Mouse (Mus musculus): ENCODE data around the gene Stox2. TPM values are rescaled to one million over a fixed set of nuclear protein-coding genes. Genes with fewer than 3 reads are reported as not detected.

Gene Stox2
- polyA plus RNA-seq, 1 experiment from 2014 or later = 43.5 TPM

DNA sequence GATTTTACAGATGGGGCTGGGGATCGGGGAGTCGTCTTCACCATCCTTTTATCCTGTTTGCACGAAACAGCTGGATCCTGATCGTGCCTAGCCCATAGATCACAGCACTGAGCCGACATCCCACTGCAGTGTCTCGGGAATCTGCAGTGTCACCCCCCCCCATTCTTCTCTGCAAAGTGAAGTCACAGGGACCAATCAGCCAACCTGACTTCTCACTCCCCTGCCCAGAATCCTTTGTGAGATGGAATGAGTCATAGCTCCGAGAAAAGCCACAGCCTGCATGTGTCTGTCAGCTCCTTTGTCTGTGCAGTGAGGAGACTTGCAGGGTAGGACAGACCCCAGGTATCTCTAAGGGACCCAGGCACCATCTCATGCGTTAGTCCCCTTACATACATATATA lies 228.1 kb downstream of the Stox2 start:
- ATAC-seq (ENCODE audit: low FRiP score, low read depth) = peak; percentile 86
- no peaks in the 10 kb centered on the region for H3K27me3 ChIP-seq
- peak overlapping the region; percentile 66 for H3K27ac ChIP-seq (replicated peaks)
- H3K36me3 ChIP-seq = no peaks in the 10 kb centered on the region
- peak overlapping the region; percentile 38 for H3K4me2 ChIP-seq
- H3K4me3 ChIP-seq = no peak overlapping the region
- peaks cover 55% of the 10 kb centered on the region for H3K4me1 ChIP-seq (replicated peaks)
- H3K9me3 ChIP-seq = no peaks in the 10 kb centered on the region
- 14% methylated on average over 8 of the region's 8 CpGs for WGBS
- H3K9ac ChIP-seq = 0 out of 2 replicates have a peak overlapping the region, but pooled peaks have one; percentile 17

DNA sequence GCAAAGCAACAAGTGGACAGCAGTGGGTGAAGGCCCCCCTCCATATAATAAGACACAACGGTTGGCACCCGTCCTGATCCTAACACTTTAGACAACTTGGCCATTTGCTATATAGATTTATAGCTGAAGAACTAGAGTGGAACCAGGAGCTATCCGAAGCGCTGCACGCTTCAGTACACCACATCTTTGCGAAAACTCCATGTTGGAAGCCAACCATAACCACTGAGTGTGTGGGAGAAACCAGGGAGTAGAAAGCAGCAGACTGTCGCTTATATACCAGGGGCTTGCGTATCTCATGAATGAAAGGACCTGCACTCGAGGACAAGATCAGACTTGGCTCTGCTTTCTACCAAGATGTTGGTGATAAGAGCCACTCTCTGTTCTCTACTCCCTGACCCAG lies 234.0 kb downstream of the Stox2 start:
- H3K4me3 ChIP-seq = no peak overlapping the region
- H3K9ac ChIP-seq = no peak overlapping the region
- no peak overlapping the region for H3K27ac ChIP-seq (replicated peaks)
- H3K27me3 ChIP-seq = no peaks in the 10 kb centered on the region
- no peak overlapping the region for H3K4me2 ChIP-seq
- WGBS = 89% methylated on average over 9 of the region's 9 CpGs
- H3K4me1 ChIP-seq (replicated peaks) = peaks cover 27% of the 10 kb centered on the region
- no peaks in the 10 kb centered on the region for H3K9me3 ChIP-seq
- no peaks in the 10 kb centered on the region for H3K36me3 ChIP-seq
- no peak for ATAC-seq (ENCODE audit: low FRiP score, low read depth)

DNA sequence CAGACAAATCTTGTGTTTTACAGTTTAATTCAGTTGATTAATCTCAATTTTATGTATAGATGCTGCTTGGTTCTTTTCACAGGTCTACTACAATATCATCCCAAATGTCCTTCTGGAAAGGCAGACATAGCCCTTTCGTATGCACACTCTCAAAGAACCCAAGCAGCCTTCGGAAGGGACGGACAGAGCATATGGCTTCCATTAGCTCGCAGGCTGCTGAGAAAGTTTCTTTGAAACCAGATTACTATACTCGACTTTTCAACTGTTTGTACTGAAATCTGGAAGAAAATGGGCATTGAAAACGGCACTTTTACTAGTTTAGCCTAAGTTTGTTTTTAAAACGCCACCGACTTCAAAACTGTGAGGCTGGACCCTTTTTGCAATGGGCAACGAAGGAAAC lies 234.9 kb downstream of the Stox2 start:
- no peaks in the 10 kb centered on the region for H3K36me3 ChIP-seq
- no peak overlapping the region for H3K27ac ChIP-seq (replicated peaks)
- H3K4me1 ChIP-seq (replicated peaks) = peaks cover 32% of the 10 kb centered on the region
- 82% methylated on average over 9 of the region's 9 CpGs for WGBS
- no peaks in the 10 kb centered on the region for H3K27me3 ChIP-seq
- no peak overlapping the region for H3K4me2 ChIP-seq
- ATAC-seq (ENCODE audit: low FRiP score, low read depth) = no peak
- H3K9ac ChIP-seq = no peak overlapping the region
- no peaks in the 10 kb centered on the region for H3K9me3 ChIP-seq
- no peak overlapping the region for H3K4me3 ChIP-seq

DNA sequence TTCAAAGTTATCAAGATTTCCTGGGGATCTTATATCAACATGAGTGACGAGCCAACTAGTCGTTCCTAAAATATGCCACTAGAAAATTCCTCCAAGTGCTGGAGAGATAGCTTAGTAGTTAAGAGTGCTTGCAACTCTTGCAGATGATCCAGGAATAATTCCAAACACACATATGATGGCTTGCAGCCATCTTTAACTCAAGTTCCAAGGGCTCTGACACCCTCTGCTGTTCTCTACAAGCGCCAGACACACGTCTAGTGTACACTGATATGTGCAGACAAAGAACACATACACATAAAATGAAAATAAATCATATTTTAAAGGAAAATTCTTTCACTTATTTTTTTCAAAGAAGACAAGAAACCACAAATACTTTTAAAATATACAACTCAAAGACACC lies 237.9 kb downstream of the Stox2 start:
- no peak for ATAC-seq (ENCODE audit: low FRiP score, low read depth)
- H3K4me3 ChIP-seq = no peak overlapping the region
- WGBS = 87% methylated on average over 4 of the region's 4 CpGs
- no peaks in the 10 kb centered on the region for H3K9me3 ChIP-seq
- no peaks in the 10 kb centered on the region for H3K36me3 ChIP-seq
- no peaks in the 10 kb centered on the region for H3K27me3 ChIP-seq
- H3K4me2 ChIP-seq = no peak overlapping the region
- peaks cover 33% of the 10 kb centered on the region for H3K4me1 ChIP-seq (replicated peaks)
- H3K27ac ChIP-seq (replicated peaks) = no peak overlapping the region
- no peak overlapping the region for H3K9ac ChIP-seq

DNA sequence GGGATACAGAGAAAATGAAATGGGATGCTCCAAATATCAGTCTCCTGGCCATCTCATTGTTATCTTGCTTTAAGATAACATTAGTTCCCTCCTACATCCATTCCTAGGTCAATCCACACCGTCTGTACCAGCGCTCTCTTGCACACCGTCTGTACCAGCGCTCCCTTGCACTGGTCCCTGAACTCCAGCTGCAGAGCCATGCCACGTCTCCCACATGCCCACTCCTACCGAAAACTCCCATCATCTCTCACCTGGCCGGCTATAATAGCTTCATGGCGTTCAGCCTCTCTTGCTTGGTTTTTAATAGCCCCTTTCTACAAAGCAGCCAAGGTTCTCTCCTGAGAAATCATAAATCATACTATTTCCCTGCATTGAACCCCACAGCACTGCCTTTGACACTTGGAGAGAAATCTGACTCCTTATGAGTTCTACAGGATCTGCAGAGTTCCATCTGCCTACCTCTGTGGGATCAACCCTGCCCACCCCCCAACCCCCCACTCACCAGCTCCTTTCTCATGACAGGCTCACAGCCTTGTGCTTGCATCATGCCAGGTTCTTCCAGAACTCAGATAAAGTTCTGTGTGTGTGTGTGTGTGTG lies 239.4 kb downstream of the Stox2 start:
- peaks cover 33% of the 10 kb centered on the region for H3K4me1 ChIP-seq (replicated peaks)
- no peak for ATAC-seq (ENCODE audit: low FRiP score, low read depth)
- no peaks in the 10 kb centered on the region for H3K9me3 ChIP-seq
- H3K4me3 ChIP-seq = no peak overlapping the region
- WGBS = 71% methylated on average over 8 of the region's 8 CpGs
- no peaks in the 10 kb centered on the region for H3K27me3 ChIP-seq
- H3K36me3 ChIP-seq = no peaks in the 10 kb centered on the region
- H3K4me2 ChIP-seq = no peak overlapping the region
- 0 out of 2 replicates have a peak overlapping the region, but pooled peaks have one; percentile 42 for H3K27ac ChIP-seq (replicated peaks)
- H3K9ac ChIP-seq = no peak overlapping the region

DNA sequence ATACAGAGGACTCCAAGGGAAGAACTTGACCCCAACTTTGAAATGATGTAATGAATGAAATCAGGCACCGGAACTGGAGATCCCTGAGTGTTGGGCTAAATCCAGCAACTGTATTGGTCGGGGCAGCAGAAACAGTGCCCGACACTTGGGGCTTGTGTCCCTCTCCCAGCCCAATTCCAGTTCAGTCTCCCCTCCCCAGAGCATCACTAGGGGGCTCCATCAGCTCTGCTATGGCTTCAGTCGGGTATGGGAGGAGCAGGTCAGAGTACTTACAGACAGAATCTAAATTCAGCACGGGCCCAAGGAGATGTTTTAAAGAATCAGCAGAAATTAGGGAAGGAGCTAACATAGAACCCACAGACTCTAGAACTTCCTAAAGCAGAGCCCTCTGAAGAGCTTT lies 240.7 kb downstream of the Stox2 start:
- Histone ChIP-seq H3K9me3 (no peaks in the 10 kb centered on the region), H3K36me3 (peaks cover 7% of the 10 kb centered on the region; the same call in 1 of the 2 replicates), H3K27me3 (no peaks in the 10 kb centered on the region), H3K27ac (replicated peaks) (no peak overlapping the region), H3K9ac (no peak overlapping the region), H3K4me1 (replicated peaks) (peaks cover 26% of the 10 kb centered on the region), H3K4me3 (no peak overlapping the region), H3K4me2 (no peak overlapping the region)
- 87% methylated on average over 5 of the region's 5 CpGs for WGBS
- no peak for ATAC-seq (ENCODE audit: low FRiP score, low read depth)

DNA sequence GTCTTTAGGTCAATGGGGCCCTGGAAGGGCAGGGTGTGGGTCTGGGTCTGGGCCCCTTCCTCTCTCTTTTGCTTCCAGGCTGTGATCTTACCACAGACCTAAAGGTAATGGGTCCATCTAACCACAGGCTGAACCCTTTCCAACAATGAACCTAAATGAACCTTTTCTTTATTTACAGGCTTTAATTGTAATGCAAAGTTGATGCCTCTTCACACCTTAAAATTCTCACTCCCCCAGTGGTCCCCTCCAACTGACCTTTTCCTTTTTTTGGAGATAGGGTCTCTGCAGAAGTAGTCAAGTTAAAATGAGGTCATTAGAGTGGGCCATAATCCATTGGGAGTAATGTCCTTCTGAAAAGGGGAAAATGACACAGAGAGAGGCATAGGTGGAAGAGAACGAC lies 249.8 kb downstream of the Stox2 start:
- Histone ChIP-seq H3K9ac (no peak overlapping the region), H3K27ac (replicated peaks) (no peak overlapping the region), H3K9me3 (no peaks in the 10 kb centered on the region), H3K27me3 (no peaks in the 10 kb centered on the region), H3K36me3 (peaks cover 43% of the 10 kb centered on the region), H3K4me1 (replicated peaks) (no peaks in the 10 kb centered on the region), H3K4me2 (no peak overlapping the region), H3K4me3 (no peak overlapping the region)
- WGBS = 92% methylated on average over 1 of the region's 1 CpGs
- ATAC-seq (ENCODE audit: low FRiP score, low read depth) = no peak

DNA sequence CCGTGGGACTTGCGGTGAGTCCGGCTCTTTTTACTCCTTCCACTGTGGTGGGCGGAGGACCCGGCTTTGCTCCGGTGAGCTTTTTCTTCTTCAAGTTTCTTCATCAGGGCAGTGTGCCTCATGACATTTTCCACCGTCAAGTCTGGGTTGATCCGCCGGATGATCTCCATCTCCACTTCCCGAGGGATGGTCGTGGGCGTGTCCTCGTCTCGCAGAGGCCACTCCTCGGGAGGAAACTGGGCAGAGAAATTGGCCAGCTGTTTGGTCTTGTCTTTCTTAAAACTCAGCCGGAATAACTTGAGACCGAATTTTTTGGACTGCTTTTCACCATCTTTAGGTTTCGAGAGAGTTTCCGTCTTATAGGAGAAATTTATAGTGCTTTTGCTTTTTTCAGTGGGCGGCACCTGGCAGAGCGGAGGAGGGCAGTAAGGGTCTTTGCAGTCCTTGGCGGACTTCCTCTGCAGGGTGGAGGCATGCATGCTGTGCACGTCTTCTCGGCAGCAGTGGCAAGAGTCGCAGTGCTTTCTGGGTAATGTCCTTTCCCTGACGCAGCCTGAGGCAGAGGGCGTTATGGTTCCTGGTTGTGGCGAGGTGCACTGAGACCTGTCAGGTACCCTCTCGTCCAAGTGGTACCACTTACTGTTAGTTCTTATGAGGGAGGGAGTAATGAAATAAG lies 252.7 kb downstream of the Stox2 start:
- Histone ChIP-seq H3K27me3 (no peaks in the 10 kb centered on the region), H3K27ac (replicated peaks) (no peak overlapping the region), H3K4me2 (no peak overlapping the region), H3K9me3 (no peaks in the 10 kb centered on the region), H3K4me3 (no peak overlapping the region), H3K4me1 (replicated peaks) (no peaks in the 10 kb centered on the region), H3K36me3 (peaks cover 47% of the 10 kb centered on the region), H3K9ac (no peak overlapping the region)
- 94% methylated on average over 29 of the region's 29 CpGs for WGBS
- ATAC-seq (ENCODE audit: low FRiP score, low read depth) = no peak

DNA sequence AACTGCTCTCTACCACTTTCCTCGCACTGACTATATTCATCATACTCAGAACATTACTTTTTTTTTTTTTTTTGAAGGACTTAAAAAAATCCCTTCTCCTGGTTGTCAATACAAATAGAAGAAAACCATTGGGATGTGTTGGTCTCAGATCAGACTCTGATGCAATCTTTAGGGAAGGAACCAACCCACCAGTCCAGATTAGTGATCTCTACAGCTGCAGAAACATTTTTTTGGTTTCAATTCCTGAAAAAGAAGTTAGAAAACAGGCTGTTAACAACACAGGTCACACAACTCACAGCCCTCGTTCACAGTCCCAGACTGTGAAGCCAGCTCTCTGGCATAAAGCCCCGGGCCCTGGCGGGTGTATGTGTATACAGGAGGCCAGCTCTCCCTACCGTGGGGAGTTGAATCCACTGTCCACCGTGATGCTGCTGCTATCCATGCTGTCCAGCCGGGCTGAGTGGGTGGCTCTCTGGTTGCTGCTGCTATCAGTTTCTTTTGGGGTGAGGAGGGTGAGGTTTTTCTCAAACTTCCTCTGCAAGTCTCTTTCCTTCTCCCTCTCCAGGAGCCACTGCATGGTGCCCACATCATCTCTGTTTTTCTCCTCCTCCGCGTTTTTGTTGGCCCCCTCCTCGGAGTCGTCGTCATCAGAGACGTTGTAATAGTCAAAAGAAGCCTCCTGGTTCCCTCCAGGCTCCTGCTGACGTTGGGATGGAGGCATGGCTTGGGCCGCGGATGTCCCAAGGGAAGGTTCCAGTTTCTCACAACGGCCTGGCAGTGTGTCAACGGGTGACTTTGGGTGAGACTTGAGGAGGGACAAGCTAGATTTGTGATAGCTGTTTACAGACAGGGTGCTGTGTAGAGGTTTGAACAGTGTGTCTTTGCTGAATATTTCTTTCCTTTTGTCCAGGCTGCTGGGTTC lies 254.5 kb downstream of the Stox2 start:
- ATAC-seq (ENCODE audit: low FRiP score, low read depth) = no peak
- Histone ChIP-seq H3K4me3 (no peak overlapping the region), H3K27me3 (no peaks in the 10 kb centered on the region), H3K9ac (no peak overlapping the region), H3K27ac (replicated peaks) (no peak overlapping the region), H3K4me2 (no peak overlapping the region), H3K4me1 (replicated peaks) (no peaks in the 10 kb centered on the region), H3K36me3 (peaks cover 49% of the 10 kb centered on the region), H3K9me3 (no peaks in the 10 kb centered on the region)
- 94% methylated on average over 18 of the region's 18 CpGs for WGBS

DNA sequence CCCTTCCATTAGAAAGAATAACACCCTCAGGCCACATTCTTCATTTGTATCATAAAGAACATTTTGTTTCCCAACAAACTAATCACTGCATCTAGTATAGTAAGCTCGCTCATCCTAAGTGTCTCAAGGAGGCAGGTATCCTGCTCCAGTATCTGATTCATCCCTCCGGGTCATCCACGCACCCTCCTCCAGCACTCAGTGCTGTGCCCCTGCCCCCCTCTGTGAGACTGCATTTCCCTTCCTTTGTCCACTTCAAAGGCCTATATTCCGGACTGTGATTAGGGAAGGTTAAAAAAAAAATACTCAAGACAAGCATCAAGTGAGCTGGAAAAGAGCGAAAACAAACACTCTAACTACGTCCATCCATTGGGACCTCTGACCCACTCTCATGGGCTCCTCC lies 260.8 kb downstream of the Stox2 start:
- 40% methylated on average over 6 of the region's 6 CpGs for WGBS
- Histone ChIP-seq H3K4me2 (no peak overlapping the region), H3K36me3 (peaks cover 26% of the 10 kb centered on the region), H3K9ac (no peak overlapping the region), H3K9me3 (no peaks in the 10 kb centered on the region), H3K27ac (replicated peaks) (no peak overlapping the region), H3K4me3 (no peak overlapping the region), H3K27me3 (no peaks in the 10 kb centered on the region), H3K4me1 (replicated peaks) (peaks cover 8% of the 10 kb centered on the region; the same call in 1 of the 2 replicates)
- ATAC-seq (ENCODE audit: low FRiP score, low read depth) = no peak

DNA sequence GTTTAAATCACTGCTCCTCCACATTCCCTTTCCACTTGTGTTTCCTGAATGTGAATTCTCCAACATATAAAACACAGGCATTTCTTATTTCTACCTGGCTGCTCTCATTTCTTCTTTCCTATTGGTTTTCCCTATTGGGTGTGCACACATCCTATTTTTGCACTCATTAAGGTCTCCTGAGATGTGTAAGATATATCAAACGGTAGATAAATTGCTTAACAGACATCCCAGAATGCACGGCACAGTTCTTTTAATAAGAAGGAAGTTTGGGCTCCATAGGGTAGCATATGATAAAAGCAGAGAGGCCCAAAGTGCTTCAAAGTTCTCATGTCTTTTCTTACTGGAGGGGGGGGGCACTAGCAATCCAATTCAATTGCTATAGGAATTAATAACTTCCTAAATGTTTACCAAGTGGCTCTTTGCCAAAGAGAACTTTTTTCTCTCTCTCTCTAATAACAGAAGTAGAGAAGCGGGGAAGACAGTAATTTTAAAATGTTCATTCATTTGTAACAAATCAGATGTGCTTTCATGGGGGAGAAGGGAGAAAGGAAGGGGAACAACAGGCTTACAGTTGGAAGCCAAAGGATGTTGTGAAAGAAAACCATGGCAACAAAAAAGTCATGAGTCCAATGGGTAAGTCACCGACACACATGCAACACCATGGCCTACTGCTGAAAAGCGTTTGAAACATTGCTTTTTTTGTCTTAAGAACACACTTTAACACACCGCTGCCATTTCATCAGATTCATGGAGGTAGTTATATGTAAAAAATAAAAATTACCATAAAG lies 263.2 kb downstream of the Stox2 start:
- WGBS = 69% methylated on average over 6 of the region's 6 CpGs
- Histone ChIP-seq H3K36me3 (peaks cover 20% of the 10 kb centered on the region), H3K4me2 (no peak overlapping the region), H3K9me3 (no peaks in the 10 kb centered on the region), H3K27me3 (no peaks in the 10 kb centered on the region), H3K9ac (no peak overlapping the region), H3K4me1 (replicated peaks) (peaks cover 12% of the 10 kb centered on the region; the same call in 1 of the 2 replicates), H3K4me3 (no peak overlapping the region), H3K27ac (replicated peaks) (no peak overlapping the region)
- no peak for ATAC-seq (ENCODE audit: low FRiP score, low read depth)
